Mouse (Mus musculus) kidney, embryonic 16.5 days (tissue): ENCODE measurements around the gene Gm7075. TPM values are rescaled to one million over a fixed set of nuclear protein-coding genes. Genes with fewer than 3 reads are reported as not detected.
A peak's percentile ranks its signal among the peaks of the same experiment; 100 is the strongest.
"Not testable (repeated sequence)": the region's sequence is repeated elsewhere in the genome, so short reads cannot be mapped to it uniquely, and the experiment has no call there.

Source experiments
- ATAC-seq: fragments of 200-750 bp; cut with Nextera tagmentation; 2 replicates; pipeline ENCODE4 v1.8.0; 2017; ENCODE audit warnings: moderate TSS enrichment; ENCODE audit not compliant: low FRiP score, low TSS enrichment
- H3K27ac ChIP-seq: fragments of 300-500 bp; sonication (generic); 2 replicates; pipeline ENCODE4 v1.5.1; 2014; ENCODE audit warnings: low read length
- H3K27me3 ChIP-seq: fragments of 300-500 bp; sonication (generic); 2 replicates; pipeline ENCODE4 v1.6.1; 2014; ENCODE audit warnings: low read length, control low read depth, mixed read lengths; ENCODE audit not compliant: insufficient read depth
- H3K36me3 ChIP-seq: fragments of 300-500 bp; sonication (generic); 2 replicates; pipeline ENCODE4 v1.6.1; 2014; ENCODE audit warnings: low read length, control low read depth, mixed read lengths; ENCODE audit not compliant: insufficient read depth
- H3K4me1 ChIP-seq: fragments of 300-500 bp; sonication (generic); 2 replicates; pipeline ENCODE4 v1.6.1; 2014; ENCODE audit warnings: low read length, control low read depth, mixed read lengths; ENCODE audit not compliant: insufficient read depth
- H3K4me2 ChIP-seq: fragments of 300-500 bp; sonication (generic); replicated peaks from 2 replicates; pipeline ENCODE4 v1.6.1; 2014; ENCODE audit warnings: low read depth, low read length
- H3K4me3 ChIP-seq: fragments of 300-500 bp; sonication (generic); 2 replicates; pipeline ENCODE4 v1.5.1; 2014; ENCODE audit warnings: mild to moderate bottlenecking, low read length
- H3K9ac ChIP-seq: fragments of 300-500 bp; sonication (generic); replicated peaks from 2 replicates; pipeline ENCODE4 v1.6.1; 2014; ENCODE audit warnings: low read length
- H3K9me3 ChIP-seq: fragments of 300-500 bp; sonication (generic); 2 replicates; pipeline ENCODE4 v1.6.1; 2016; ENCODE audit warnings: low read length, control low read depth
- WGBS: fragments of 180-500 bp; shearing (Covaris S2); extraction: QIAGEN DNeasy Blood & Tissue Kit; methylation state at CpG from one replicate; pipeline ENCODE4 v1.1.7; 2014; 5-methylcytosine and 5-hydroxymethylcytosine counted together
- polyA plus RNA-seq: library from polyadenylated mRNA; unstranded; fragments of >200 nt; fragmentation: Nextera tagmentation; extraction: Ambion mirVana; gene quantifications from 2 replicates; pipeline ENCODE4 v1.2.1, GENCODE M21; 2015

The Gm7075 gene
- polyA plus RNA-seq, 1 experiment from 2014 or later: not detected

- no peak overlapping the region for H3K27ac ChIP-seq
Observed at GRCm38 (mm10) chr10:63423591-63424474, 2.2 kb upstream of the Gm7075 start.

GRCm38 (mm10) chr10:63422736-63422992 is 1.1 kb upstream of the Gm7075 start:
- ATAC-seq: no peak
- Histone ChIP-seq H3K4me2 (no peak overlapping the region), H3K4me3 (no peak overlapping the region), H3K36me3 (no peaks in the 10 kb centered on the region), H3K9ac (no peak overlapping the region), H3K27me3 (no peaks in the 10 kb centered on the region), H3K9me3 (no peaks in the 10 kb centered on the region), H3K4me1 (no peaks in the 10 kb centered on the region), H3K27ac (no peak overlapping the region)
- WGBS: 89% methylated on average over 5 of the region's 5 CpGs

More at GRCm38 (mm10) chr10:63423591-63424474, 2.2 kb upstream of the Gm7075 start:
- Histone ChIP-seq H3K9ac (no peak overlapping the region), H3K4me1 (no peaks in the 10 kb centered on the region; the same call in 1 of the 2 replicates), H3K36me3 (no peaks in the 10 kb centered on the region), H3K4me2 (no peak overlapping the region), H3K4me3 (no peak overlapping the region), H3K27me3 (no peaks in the 10 kb centered on the region), H3K9me3 (no peaks in the 10 kb centered on the region)
- ATAC-seq: no peak
- 93% methylated on average over 9 of the region's 9 CpGs for WGBS

DNA sequence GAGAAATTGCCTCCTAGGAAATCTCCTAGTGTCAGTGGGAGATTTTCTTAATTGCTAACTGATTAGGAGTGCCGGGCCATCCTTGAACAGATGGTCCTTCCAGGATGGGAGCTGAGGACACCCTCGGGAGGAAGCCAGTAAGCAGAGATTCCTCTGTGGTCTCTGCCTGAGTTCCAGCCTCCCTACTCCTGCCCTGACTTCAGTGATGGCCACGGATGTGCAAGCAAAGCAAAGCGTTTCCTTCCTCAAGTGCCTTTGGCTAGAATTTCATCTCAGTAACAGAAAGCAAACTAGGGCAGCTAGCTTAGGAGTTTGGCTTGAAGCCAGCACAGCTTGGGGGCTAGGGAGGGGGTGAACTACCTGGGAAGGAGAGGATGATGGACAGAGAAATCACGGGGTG is 4.5 kb downstream of the Gm7075 start:
- no peak overlapping the region for H3K27ac ChIP-seq
- no peak overlapping the region for H3K4me3 ChIP-seq
- no peak for ATAC-seq
- WGBS: 36% methylated on average over 5 of the region's 5 CpGs
- H3K27me3 ChIP-seq: no peaks in the 10 kb centered on the region
- no peak overlapping the region for H3K9ac ChIP-seq
- no peak overlapping the region for H3K4me2 ChIP-seq
- H3K4me1 ChIP-seq: no peaks in the 10 kb centered on the region
- no peaks in the 10 kb centered on the region for H3K9me3 ChIP-seq
- H3K36me3 ChIP-seq: no peaks in the 10 kb centered on the region

- 59% methylated on average over 7 of the region's 7 CpGs for WGBS
- 0 out of 2 replicates have a peak overlapping the region, but pooled peaks have one; percentile 19 for H3K4me2 ChIP-seq
- H3K4me1 ChIP-seq: no peaks in the 10 kb centered on the region
- no peaks in the 10 kb centered on the region for H3K36me3 ChIP-seq
- H3K27me3 ChIP-seq: no peaks in the 10 kb centered on the region
- no peak overlapping the region for H3K4me3 ChIP-seq
- H3K9ac ChIP-seq: no peak overlapping the region
- H3K9me3 ChIP-seq: no peaks in the 10 kb centered on the region
- no peak overlapping the region for H3K27ac ChIP-seq
- no peak for ATAC-seq
Observed at GRCm38 (mm10) chr10:63415850-63416249, 5.7 kb downstream of the Gm7075 start.

DNA sequence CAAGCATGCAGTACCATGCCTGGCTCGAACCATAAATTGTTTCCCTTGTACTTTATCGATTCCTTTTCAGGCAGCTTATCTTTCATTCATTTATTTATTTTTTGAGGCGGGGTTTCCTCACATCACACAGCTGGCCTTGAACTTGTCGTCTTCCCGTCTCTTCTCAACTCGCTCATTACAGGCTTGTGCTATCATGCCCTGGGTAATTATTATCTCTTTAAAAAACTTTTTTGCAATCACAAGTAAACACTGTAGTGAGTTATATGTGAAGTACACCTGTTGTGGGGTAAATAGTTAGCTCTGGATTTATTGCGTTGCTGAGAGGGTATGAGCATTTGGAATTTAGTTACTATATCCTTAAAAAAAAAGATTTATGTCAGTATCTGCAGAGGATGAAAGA is 6.3 kb downstream of the Gm7075 start:
- WGBS: 73% methylated on average over 7 of the region's 7 CpGs
- ATAC-seq: no peak

DNA sequence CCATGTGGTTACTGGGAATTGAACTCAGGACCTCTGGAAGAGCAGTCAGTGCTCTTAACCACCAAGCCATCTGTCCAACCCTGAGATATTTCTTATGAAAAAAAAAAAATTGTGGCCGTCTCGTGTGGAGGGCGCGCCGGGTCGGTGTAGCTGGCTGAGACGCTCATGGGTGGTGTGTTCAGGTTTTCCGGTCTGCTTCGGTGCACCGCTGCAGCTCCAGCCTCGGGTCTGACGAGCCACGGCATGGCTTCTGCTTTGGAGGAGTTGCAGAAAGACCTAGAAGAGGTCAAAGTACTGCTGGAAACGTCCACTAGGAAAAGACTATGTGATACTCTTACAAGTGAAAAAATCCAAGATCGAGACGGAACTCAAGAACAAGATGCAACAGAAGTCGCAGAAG is 8.8 kb downstream of the Gm7075 start:
- Histone ChIP-seq H3K9ac (no peak overlapping the region), H3K4me3 (no peak overlapping the region), H3K4me1 (no peaks in the 10 kb centered on the region), H3K36me3 (no peaks in the 10 kb centered on the region), H3K4me2 (no peak overlapping the region), H3K9me3 (no peaks in the 10 kb centered on the region), H3K27me3 (no peaks in the 10 kb centered on the region), H3K27ac (no peak overlapping the region)
- WGBS: 85% methylated on average over 17 of the region's 17 CpGs
- ATAC-seq: no peak

More for the DNA sequence above, 6.3 kb downstream of the Gm7075 start:
- no peak overlapping the region for H3K9ac ChIP-seq
- no peak overlapping the region for H3K4me2 ChIP-seq
- no peaks in the 10 kb centered on the region for H3K36me3 ChIP-seq
- no peak overlapping the region for H3K4me3 ChIP-seq
- H3K4me1 ChIP-seq: no peaks in the 10 kb centered on the region
- H3K9me3 ChIP-seq: no peaks in the 10 kb centered on the region
- H3K27me3 ChIP-seq: no peaks in the 10 kb centered on the region
- H3K27ac ChIP-seq: no peak overlapping the region

DNA sequence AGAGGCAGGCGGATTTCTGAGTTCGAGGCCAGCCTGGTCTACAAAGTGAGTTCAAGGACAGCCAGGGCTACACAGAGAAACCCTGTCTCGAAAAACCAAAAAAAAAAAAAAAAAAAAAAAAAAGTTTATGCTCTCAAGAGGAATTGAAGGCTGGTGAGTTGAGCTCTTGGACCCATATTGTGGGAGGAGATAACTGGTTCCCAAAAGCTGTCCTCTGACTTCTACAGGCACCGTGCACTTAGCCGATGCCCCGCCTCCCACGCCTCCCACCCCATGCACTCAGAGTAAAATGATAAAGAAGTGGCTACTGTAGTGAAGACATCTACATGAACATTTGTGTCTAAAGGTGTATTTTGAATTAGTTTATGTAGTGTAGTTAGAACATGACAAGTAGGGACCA is 9.9 kb downstream of the Gm7075 start:
- not testable (repeated sequence) for H3K27ac ChIP-seq, ATAC-seq, H3K36me3 ChIP-seq, H3K4me1 ChIP-seq, H3K9ac ChIP-seq, H3K9me3 ChIP-seq, H3K27me3 ChIP-seq, H3K4me2 ChIP-seq, H3K4me3 ChIP-seq
- WGBS: 88% methylated on average over 5 of the region's 7 CpGs

GRCm38 (mm10) chr10:63410162-63410956 is 11.2 kb downstream of the Gm7075 start:
- 66% methylated on average over 16 of the region's 16 CpGs for WGBS
- Histone ChIP-seq H3K9me3 (no peaks in the 10 kb centered on the region), H3K4me2 (no peak overlapping the region), H3K4me3 (no peak overlapping the region), H3K27me3 (no peaks in the 10 kb centered on the region), H3K9ac (no peak overlapping the region), H3K27ac (no peak overlapping the region), H3K4me1 (no peaks in the 10 kb centered on the region), H3K36me3 (0 out of 2 replicates have a peak, but pooled peaks cover 3% of the 10 kb centered on the region)
- ATAC-seq: no peak

- Histone ChIP-seq H3K27ac (no peak overlapping the region), H3K4me1 (no peaks in the 10 kb centered on the region), H3K4me2 (no peak overlapping the region), H3K9ac (no peak overlapping the region), H3K4me3 (no peak overlapping the region), H3K9me3 (no peaks in the 10 kb centered on the region), H3K27me3 (no peaks in the 10 kb centered on the region), H3K36me3 (0 out of 2 replicates have a peak, but pooled peaks cover 3% of the 10 kb centered on the region)
- WGBS: 68% methylated on average over 2 of the region's 2 CpGs
- ATAC-seq: no peak
Observed at GRCm38 (mm10) chr10:63403636-63404035, 18.0 kb downstream of the Gm7075 start.
